Mouse (Mus musculus) adipocyte (in vitro differentiated cells): ENCODE results near the gene Ppil2.

Experiments used
- DNase-seq: peaks from one replicate; pipeline ENCODE4 v3.0.0-alpha.2; 2016; ENCODE audit warnings: low spot score

The Ppil2 gene

DNA sequence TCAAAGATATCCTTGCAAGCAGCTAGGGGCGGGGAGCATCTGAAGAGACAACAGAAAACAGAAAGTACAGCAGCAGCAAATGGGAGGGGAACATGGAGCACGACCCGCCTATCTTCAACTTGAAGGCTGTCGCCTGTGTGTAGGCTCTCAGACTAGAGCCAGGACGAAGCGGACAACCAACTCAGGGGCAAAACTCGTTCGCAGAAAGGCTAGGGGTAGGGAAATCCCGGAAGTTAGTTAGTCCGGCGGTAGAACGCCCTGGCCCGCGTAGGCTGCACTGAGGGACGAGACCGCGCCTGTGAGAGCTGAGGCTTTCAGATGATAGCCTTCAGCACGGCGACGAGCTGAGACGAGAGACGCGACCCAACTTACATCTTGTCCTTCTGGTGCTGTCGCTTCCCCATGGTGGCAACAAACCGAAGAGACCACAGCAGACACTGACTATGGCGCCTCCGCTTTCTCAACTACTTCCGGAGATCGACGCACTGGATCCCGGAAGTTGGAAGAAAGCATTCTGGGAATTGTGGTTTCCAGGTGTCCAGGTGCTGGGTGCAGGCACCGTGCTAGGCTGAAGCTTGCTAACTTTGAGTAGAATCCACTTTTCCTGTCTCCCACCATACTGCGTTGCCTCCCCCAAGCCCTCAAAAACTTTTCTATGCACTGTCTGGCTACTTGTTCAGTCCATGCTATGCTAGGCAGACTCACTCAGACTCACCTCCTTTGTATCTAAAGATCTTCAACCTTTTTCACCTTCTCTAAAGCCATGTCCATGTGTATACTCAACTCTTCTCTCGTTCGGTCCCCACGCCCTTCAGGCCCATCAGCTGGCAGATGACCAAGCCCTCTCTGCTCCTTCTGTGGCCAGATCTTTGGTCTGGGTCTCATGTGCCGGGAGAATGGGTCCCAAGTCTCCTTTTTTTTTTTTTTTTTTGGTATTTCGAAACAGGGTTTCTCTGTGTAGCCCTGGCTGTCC is at the start of gene Ppil2:
Ppil2 (minus strand) TSS at position 487 of the 973 bp plus-strand sequence.
- peak; percentile 87 for DNase-seq

DNA sequence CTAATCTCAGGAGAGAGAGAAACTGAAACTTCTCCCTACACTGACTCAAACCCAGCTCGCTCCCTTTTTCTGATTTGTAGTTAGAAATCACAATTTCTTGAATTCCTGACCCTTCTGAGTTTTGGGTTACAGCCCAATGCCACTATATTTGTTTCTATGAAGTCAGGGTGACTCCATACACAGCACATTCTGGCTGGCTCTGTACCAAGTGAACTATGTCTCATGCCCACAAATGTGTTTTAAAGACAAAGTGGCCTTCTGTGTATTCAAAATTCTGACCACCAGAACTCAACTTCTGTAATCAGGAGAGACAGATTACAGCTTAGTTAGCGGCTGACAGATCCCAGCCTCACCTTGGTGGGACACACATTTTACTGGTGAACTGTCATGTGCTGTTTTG is 43.3 kb upstream of the Ppil2 start:
- DNase-seq, result no peak

DNA sequence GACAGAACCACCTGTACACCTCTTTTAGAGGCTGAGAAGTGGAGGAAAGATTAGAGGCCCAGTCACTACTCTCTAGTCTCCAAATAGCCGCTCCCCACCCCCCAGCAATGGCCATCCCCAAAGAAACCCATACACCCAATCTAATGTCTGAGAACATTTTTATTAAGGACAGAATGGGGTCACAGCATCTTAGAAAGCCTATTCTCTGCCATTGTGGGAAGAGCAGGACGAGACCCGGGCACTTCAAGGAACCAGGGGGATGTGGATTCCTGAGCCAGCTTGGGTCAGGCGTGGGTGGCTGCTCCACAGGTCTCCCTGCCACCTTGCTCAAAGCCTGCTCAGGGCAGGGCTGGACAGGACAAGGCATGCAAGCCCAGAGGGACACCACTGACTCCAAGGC is 40.8 kb upstream of the Ppil2 start:
- no peak for DNase-seq

DNA sequence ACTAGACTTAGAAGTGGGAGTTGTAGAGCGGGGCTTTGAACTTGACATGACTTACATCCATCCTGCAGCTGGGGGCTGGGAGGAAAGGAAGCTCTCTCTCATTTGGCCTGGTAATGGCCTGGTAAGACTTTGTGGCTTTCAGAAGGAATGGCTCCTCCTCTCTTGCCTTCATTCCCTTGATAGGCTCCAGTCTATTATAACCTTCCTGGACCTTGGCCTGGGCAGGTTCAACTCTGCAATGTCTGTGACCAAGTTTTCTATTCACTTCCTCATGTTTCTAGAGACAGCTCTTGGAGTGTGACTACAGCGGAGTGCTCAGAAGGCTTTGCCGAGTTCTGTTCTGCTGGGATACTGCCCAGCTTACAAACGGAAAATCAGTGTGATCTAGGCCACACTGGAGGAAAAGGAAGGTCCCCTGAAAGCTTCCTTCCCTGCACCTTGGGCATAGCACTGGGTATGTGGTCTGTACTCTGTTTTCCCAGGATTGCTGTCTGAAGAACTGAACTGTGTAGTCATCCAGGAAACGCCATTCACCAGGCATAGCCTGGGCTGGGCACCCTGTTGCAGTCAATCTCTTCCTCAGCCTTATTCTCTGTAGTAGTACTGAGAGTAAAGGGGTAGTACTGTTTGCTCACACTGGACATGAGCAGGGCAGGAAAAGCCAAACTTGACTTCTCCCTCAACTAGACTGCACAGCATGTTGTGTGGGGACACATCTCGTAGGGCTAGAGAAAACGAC is 39.6 kb upstream of the Ppil2 start:
- DNase-seq, result no peak

DNA sequence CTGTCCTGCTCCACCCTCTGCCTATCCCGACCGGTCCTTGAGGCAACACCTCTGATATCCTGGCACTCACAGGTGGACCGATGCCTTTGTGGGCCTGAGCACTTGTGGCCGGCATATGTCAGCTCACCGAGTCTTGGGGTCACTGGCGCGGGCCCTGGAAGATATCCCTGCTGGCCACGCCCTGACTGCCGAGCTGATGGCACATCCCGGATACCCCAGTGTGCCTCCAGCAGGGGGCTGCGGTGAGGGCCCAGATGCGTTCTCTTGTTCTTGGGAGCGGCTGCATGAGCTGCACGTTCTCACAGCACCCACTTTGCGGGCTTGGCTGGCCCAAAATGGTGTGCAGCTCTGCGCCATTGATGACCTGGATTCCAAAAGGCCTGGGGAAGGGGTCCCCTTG is 37.0 kb upstream of the Ppil2 start:
- no peak for DNase-seq

DNA sequence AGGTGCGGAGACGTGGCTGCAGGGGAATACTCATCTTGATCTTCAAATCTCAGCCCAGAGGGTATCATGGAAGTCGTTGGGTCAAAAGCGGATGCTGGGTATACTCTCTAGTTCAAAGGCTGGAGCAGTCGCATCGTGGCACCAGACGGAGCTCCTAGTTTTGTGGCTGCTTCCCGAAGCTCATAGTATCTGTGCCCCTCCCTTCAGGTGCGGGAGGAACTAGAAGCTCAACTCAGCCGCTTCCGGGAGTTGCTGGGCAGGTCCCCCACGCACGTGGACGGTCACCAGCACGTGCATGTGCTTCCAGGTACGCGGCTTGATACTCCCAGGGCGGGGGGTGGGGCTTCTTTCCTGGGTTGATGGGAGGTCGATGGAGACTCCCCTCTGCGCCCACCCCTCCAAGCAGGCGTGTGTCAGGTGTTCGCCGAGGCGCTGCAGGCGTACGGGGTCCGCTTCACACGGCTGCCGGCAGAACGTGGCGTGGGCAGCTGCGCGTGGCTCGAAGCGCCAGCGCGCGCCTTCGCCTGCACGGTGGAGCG is 36.4 kb upstream of the Ppil2 start:
- DNase-seq, result no peak

DNA sequence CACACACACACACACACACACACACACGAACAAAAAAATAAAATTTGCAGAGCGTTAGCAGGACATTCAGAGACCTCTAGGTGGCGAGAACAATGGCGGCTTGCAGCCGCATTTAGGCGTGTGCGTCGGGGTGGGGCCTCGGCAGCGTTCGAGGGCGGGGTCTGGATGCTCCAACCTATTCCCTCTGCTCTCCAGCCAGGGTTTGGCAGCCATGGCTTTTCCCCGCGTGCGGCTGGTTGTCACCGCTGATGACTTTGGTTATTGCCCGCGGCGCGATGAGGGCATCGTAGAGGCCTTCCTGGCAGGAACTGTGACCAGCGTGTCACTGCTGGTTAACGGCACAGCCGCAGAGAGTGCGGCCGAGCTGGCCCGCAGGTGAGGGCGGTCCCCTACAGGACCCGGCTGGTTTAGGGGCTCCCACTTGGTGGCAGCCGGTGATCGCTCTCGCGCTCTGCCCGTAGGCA is 35.7 kb upstream of the Ppil2 start, which contains the start of gene Ccdc116:
Ccdc116 (minus strand) TSS at position 458 of the 464 bp plus-strand sequence.
- DNase-seq, result peak; percentile 90

DNA sequence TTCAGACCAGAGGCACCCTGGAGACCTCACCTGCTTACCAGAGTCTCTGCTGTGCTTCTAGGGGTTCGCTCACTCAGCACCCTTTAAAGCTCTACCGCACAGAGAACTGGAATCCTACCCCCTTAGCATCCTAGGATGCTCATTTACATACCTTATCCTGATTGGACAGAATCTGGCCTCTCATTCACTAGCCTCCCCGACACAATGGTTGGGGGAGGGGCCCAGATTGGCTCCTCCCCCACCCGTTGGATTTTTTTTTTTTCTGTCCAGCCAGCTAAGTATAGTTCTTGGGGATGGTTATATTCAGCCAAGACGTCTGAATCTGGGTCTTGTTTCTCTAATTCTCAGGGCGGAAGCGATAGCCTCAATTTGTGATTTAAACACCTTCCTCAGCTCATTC is 33.3 kb upstream of the Ppil2 start, which contains the start of gene Ydjc:
Ydjc (plus strand) TSS at position 283 of the 400 bp plus-strand sequence.
- no peak for DNase-seq

DNA sequence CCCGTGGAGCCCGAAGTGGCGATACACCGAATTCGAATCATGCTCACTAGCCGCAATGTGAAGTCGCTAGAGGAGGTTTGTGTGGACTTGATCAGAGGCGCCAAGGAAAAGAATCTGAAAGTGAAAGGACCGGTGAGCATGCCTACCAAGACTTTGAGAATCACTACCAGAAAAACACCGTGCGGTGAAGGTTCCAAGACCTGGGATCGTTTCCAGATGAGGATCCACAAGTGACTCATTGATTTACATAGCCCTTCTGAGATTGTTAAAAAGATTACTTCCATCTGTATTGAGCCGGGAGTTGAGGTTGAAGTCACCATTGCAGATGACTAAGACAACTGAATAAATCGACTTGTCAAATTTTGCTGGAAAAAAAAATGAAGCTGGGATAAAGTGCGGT is 26.3 kb upstream of the Ppil2 start:
- DNase-seq, result no peak

DNA sequence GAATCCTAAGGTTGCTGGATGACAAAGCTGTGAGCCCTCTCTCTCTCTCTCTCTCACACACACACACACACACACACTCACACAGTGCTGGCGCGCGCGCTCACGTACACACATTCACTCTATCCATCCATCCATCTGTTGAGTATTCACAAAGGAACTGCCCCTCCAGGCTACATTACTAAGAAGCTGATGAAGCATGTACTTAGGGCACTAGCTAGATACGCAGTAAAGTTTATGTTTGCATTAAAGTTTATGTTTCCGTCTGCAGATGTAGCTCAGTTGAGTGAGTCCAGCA is 21.8 kb upstream of the Ppil2 start:
- no peak for DNase-seq

DNA sequence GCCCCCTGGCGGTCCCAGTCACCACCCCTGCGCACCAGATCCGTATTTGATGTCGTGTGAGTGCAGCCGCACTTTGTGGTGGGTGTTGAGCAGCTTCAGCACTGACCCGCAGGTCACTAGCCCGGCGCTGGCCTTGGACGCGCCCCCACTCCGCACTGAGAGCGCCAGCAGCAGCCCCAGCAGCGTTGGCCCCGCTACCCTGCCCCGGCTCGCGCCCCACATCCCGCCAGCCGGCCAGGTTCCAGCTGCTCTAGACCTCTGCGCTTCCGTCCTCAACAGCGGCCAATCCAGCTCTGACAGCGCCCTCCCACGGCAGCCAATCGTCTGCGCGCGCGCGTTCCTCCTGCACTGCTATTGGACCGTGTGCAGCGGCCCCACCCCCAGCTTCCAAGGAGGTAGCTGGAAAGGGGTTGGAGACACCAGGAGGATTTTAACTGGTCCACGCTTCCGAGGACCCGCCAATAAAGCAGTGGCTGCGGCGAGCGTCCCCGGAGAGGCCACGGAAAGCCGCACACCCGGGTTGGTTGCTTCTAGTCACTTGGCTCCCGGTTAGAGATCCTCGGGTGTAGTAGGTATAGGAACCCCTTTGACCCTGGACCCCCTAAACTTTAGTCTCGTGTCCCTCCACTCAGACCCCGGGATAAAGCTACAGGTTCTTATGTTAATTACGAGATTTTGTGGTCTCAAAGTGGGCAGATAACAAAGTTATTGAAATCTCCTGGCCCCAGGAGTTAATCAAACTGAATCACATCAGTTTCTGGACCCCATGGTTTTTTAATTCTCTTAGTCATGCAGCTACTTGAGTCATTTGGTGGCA is 21.2 kb upstream of the Ppil2 start, which contains the start of gene Sdf2l1:
Sdf2l1 (minus strand) TSS at position 295 of the 817 bp plus-strand sequence.
- peak; percentile 97 for DNase-seq

DNA sequence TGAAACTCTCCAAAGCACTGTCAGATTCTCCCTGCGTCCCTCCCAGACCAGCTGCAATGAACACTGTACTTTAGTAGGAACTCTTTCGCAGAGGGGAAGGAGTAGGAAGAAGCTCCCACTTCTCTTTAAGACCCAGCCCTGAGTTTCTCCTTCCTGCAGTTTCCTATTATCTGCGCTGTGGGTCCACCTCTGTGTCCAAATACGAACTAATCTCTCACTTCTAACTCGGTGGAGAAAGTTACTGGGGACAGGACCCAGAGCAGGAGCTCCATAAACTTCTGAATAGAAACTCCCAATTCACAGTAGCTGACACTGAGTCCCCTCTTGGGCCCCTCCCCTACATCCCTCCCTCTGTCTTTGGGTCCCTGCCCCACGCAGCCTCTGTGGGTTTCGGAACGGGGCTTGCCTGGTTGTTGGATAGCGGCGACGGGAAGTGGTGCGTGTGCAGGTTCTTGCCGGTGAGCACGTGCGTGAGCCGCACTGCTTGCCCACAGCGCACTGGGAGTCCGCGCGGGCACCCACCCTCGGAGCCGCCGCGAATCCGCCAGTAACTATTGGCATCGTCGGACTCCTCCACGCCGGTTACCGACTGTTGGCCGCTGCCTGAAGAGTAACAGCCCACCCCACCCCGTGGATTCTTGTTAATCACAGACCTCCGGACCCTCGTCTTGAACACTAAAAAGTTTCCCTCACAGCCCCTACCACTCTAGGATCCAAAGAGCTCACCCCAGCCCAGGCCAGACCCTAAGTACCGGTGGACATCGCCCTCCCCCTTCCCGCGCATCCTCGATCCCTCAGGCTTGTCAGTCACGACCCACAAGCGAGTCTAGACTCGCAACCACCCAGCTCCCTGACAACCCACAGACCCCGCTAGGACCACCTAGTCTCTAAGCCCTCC is 20.4 kb upstream of the Ppil2 start:
- no peak for DNase-seq

DNA sequence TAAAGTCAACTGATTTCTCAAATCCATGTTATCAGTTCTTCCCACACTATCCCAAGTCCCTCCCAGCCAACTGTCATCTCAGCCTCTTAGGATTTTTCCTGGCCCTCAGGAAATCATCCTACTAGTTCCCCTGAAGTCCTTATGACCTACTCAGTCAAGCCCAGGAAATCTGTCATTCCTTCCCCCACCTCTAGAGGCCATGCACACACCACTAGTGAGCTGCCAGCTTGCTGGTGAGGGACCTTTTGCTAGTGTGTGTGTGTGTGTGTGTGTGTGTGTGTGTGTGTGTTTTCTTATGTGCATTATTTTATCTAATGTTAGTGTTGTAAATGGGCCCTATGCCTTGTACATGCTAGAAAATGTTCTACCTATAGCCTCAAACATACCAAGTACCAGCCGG is 16.2 kb upstream of the Ppil2 start:
- DNase-seq, result peak; percentile 82

DNA sequence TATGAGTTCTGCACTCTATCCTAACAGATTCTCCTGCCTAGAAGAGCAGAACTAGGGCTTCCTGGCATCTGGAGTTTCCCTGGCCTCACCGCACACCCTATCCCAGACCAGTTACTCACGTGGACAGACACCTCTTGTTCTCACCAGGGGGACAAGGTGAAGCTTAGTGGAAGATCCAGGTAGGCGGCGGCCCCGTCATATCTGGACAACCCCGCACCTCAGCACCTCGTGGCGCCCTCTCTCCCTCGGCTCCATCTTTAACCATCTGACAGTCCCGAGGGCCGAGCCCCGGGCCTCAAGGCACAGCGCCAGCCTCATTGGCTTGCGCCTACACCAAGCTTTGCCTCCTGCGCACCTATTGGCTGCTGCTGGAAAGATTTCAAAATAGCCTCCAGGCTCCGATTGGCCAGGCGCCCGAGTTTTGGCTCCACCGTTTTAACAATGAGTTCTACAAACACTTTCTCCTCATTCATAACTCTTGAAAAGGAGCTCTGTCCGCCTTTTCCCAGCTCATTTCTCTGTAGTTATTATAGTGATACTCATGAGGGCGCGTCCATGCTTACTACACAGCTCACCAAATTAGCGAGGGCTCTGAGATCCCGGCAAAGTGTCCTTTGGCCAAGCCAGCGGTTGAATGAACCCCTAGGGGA is 13.9 kb upstream of the Ppil2 start, which contains the start of gene 2610318N02Rik:
2610318N02Rik (minus strand) TSS at position 297 of the 650 bp plus-strand sequence.
- peak; percentile 58 for DNase-seq

DNA sequence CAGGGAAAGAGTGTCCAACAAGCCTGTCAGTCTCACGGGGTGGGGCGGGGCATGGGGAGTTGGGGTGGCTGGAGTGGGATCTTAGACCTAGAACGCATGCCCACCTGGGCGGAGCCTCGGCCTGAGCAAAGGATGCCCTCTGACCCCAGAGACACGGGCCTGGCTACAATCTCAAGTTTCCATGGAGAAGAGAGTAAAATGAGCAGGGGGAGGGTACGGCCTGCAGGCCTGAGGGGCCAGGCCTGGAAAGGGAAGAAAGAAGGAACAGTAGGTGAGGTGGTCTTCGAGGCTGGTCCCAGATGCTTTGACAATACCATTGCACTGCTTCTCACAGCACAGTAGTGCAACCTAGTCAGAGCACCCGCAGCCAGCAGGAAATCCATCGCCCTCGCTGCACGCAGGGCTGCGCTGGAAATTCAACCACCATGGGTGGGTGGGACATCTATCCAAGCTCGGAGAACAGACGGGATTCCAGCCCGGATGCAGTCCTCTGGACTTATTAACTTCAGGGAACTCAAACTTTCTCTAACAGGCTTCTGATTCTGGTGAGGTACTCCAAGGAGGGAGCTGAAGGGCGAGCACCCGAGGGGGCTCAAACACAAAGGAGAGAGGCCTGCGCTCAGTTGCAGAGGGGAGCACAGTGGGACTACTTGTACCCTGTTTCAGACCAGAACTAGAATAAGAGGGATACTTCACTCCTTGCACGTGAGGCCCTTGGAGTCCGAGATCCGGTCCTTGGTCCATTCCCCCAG is 13.2 kb upstream of the Ppil2 start:
- DNase-seq, result no peak

DNA sequence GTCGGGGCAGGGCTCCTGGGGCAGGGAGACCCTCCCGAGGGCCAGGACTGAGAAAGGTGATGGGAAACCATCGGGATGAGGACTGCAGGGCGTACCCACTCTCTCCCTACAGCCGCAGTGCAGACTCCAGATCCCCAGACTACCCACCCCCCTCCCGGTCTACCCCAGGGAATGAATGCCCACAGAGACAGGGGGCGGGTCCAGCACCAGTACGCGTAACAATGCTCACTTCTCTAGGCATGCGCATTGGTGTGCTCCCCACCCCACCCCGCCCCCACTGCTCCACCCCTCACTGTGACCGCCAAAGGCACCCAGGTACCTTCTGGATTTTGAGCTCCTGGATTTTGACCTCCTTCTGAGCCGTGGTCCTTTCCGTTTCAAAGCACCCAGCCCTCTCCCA is 10.5 kb upstream of the Ppil2 start:
- DNase-seq, result no peak

DNA sequence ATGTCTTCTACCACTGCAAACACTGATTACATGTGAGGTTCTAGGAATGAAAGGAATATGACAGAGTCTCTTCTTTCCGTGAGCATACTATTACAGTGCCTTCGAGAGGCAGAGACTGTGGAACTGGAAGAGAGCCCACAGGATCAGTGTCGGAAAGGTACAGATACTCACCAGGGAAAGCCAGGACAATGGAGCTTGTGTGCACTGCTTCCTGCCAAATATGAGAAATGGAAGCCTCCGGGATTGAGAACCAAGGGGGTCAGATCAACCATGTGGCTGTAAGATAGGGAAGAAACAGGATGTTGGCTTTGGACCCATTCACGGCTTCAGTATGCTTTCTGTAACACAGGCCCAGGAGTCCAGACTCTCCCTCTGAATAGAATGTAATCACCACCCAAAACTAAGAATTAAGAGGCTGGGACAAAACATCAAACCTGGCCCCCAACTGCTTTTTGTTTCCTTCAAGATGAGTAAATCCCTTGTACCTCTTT is 6.3 kb upstream of the Ppil2 start:
- no peak for DNase-seq

DNA sequence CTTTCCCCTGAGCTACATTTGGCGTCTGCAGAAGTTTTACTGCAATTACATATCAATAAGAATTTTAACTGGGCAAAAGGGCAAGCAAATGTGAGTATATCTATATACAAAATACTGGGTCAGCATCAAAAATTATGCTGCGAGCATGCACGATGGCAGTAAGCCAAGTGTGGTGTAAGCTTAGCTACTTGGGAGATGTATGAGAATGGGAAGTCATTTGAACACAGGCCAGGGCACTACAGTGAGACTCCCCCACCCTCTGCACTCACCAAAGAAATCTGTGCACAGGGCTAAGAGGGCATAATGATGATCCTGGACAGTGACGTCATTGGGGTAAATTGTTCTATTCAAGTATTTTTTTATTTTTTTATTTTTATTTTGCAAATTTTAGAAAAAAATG is 6.5 kb downstream of the Ppil2 start:
- DNase-seq, result peak; percentile 74

DNA sequence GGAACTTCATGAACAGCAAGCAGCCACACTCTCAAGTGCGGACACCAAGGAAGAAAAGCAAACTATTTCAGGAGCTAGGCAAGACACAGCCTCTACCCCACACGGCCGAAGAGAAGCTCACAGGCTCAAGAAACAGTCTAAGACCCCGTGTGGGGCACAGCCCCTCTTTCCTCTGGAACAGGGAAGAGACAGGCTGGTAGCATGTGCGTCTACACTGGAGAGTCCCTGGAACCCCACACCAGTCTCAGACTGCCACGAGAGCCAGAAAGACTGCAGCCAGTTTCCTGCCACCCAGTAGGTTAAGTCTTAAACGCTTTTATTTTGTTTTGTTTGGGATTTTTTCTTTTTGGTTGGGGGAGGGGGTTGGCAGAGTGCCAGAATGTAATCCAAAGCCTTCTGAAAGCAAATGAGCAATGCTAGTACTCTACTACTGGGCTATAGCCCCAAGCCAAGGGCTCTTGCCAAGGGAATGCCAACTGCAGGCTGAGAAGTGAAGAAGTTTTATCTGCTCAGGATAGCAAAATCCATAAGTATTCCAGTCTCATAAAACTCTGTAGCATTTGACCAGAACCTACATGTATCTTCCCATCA is 8.3 kb downstream of the Ppil2 start:
- DNase-seq, result peak; percentile 89
